Mouse (Mus musculus) layer of hippocampus, adult 9-10 months (tissue): Measurements from ENCODE around the gene Ccser1.

Experiments used
- DNase-seq: peaks from one replicate; pipeline ENCODE4 v3.0.0; 2022; ENCODE audit warnings: low spot score

Ccser1 gene

DNA sequence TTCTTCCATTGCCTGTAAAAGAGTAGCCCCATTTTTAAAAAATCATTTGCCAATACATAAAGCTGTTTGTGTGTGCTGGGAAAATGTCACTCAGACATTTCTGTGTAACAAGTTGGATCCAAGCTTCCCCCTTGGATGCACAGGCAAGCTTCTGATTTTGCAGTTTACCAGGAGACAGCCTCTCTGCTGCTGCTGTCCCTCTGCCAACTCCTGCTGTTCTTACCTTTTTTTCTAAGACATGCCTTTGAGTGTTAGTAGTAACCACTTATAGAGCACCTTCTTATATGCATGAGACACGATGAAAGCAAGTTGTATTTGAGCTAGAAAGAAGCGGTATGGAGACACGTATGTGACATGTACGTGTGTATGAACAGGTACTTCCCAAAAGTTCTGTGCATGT is 120.3 kb downstream of the Ccser1 start:
- no peak for DNase-seq

GRCm38 (mm10) chr6:61300975-61301374 is 120.9 kb downstream of the Ccser1 start:
- no peak for DNase-seq

DNA sequence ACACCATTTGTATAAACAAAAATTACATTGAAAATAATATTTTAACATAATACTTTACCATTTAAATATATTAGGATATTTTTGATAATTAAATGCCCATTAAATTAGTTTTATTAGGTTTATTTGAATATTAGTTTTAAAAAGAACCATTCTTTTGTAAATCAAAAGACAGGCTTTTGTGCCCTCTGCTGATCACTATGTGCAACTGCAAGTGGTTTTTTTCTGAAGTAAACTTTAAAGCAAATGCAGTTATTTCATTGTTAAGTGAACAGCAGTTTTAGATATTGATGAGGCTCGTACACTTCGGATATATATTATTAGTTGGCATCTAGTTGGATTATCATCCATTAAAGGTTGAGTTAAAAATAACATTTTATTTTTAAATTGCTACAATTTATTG is 121.5 kb downstream of the Ccser1 start:
- DNase-seq: no peak

- no peak for DNase-seq
Observed at GRCm38 (mm10) chr6:61311324-61312091, 131.4 kb downstream of the Ccser1 start.

DNA sequence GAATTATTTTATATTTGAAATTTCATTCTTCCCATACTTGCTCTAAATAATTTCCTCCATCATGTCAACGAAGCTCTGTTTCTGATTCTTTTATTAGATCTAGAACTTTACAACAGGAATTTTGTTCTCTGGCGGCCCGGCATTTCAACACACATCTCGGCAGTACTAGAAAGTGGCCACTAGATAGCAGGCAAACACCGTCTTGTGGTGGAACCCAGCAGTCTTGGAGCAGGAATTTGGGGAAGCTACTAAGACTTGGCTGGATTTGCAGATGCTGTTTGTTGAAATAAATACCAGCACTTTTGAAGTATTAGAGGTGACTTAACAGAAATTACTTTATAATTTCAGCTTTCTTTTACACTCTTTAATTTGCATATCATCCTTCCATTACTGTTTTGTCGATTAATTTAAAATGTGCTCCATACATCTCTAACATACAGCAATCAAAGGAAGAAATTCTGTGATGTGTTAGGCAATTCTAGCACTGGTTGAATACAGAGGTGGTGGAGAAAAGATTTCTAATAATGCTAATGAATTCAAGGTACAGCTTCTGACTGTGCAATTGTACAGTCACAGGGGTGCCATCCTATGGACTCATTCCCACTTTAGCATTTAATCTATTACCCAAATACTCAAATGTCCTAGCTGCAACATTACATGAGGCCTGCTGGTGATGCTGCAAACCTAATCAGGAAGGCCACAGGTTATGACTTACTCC is 135.9 kb downstream of the Ccser1 start:
- DNase-seq: peak; percentile 15

- DNase-seq: no peak
Observed at GRCm38 (mm10) chr6:61320842-61321241, 140.7 kb downstream of the Ccser1 start.

DNA sequence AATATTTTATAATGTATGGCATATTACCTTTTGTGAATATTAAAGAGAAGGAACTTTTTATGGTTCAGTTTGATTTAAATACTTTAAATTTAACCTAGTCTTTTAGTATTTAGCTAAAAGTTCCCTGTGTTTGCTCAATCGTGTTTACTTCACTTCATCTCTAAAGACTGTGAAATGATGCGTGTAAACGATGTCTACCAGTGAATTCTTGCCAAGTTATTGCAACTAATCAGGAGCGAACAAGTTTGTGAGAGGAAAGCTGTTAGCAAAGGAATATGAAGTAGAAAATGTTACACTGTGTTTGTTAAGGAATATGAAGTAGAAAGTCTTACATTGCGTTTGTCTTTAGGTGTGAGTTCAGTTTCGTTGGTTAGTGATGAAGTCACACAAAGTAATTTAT is 142.2 kb downstream of the Ccser1 start:
- no peak for DNase-seq

DNA sequence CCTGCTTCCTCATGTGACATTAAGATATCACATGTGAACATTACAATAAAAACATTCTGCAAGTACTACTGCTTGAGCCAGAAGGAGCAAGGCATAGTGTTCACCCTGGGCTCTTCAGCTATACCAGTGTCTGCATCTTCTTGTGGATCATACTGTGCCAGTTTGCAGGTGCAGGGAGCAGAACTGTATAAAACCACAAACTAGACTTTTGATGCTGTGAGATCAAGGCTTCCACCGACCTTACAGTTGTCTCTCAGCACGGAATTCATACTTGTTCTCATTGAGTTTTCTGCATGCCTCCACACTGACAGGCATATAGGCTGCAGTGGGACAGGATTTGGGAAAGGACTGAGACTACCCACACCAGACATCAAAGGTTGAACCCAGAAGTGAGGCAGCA is 146.0 kb downstream of the Ccser1 start:
- no peak for DNase-seq

DNA sequence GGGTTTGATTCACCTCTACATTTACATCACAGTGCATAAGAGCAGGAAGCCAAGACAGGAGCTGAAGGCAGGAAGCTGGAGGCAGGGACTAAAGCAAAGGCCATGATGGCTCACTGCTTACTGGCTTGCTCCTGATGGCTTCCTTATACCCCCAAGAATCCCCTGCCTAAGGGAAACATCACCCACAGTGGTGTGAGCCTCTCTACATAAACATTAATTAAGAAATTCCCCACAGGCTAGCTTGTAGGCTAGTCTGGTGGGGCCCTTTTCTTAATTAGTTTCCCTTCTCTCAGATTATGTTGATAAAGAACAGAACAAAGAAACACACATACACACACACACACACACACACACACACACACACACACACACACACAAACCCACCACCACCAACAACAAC is 148.9 kb downstream of the Ccser1 start:
- no peak for DNase-seq

DNA sequence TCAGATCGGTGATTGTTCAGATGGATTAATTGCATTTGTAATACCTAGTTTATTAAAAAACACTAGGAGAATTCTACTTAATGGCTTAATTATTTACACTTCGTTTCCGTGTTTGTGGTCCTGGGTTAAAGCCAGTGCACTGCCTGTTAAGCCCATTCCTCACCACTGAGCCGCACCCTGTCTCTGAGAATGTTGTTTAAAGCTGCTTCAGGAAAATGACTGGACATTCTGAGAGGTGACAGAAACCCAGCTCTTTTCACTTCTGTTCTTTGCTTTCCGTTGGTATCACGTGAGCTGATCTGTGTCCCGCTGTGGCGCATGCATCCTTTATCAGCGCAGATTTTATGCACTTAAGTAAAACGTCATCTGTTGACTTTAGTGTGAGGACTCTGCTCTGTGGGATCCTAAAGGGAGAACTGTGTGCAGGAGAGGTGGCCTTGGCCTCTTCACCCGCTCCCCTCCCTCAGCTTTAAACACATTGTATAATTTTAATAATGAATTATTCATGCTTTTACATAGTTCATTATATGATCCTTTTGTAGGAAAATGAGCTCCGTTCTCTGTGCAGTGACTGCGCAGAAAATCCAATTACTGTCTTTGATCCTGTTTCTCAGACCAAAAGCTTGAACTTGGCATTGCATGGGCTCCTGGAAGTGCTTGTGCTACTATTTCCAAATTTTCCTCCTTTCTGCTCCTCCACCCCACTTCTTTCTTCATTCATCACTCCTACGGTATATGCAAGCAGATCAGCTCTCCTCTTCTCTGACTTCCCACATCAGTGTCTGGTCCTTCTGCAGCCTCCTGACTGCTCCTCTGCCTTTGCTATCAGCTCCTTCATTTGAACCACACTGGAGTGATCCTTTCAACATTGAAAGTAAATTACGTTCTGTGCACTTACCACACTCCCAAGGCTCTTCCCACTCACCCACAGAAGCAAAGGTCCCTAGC is 149.7 kb downstream of the Ccser1 start:
- no peak for DNase-seq

- DNase-seq: no peak
Observed at GRCm38 (mm10) chr6:61334466-61334865, 154.3 kb downstream of the Ccser1 start.

DNA sequence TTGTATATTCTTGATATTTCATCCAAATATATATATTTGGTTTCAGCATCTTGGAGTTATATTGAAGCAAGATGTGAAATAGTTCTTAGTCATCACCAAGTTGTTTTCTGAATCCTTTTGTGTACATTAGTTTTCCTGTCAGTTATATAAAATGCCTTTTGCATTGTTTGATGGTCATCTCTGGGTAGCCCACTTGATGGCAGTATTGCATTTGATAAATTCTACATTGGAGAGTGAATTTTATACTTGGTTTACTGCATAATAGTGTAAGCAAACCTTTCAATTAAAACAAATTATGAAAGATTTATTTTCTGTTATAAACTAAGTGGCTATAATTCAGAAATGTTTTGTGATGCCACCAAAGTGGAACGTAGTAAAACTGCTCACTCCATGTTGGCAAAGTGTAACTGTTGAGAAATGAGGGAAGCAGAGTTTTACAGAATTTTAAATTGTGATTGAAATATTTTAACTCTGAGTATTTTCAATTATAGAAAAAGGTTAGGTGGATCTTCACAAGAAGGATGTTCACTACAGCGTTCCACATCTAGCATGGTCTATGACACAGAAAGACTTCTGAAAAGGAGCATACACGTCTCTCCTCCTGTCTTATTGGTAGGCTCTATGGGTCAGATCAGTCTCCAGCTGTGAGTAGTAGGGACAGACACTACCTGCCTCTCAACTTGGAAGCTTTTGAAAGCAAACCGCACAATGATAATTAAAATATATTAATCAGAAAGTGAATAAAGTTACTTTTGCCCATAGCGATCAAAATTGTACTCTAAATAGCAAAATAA is 167.1 kb downstream of the Ccser1 start:
- DNase-seq: peak; percentile 35

GRCm38 (mm10) chr6:61363722-61364121 is 183.6 kb downstream of the Ccser1 start:
- DNase-seq: no peak

DNA sequence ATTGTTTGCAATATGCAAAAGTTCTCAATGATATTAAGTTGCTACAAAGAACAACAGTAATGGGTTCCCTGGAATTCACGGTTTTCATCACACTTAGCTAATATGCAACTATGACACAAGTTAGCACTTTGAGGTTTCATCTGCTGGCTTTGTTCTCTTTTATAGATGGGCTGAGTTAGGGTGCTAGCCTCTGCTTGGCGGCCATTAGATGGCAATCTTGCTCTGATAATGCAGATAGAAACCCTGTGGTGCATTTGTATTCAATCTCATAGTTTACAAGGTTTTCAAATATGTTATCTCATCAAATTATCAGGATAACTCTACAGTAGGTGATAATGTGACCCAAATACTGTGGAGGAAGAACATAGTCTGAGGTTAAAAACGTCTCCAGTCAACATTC is 202.4 kb downstream of the Ccser1 start:
- peak; percentile 18 for DNase-seq

- DNase-seq: no peak
Observed at GRCm38 (mm10) chr6:61382991-61383390, 202.9 kb downstream of the Ccser1 start.

DNA sequence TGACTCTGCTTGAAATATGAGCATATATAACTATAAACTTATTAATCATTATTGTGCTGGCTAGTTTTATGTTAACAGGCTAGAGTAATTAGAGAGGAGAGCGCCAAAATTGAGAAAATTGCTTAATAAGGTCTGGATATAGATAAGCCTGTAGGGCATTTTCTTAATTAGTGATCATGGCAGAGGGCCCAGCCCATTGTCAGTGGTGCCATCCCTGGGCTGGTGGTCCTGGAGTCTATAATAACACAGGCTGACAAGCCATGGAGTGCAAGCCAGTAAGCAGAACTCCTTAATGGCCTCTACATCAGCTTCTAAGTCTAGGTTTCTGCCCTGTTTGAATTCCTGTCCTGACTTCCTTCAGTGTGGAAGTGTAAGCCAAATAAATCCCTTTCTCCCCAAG is 206.9 kb downstream of the Ccser1 start:
- DNase-seq: no peak

GRCm38 (mm10) chr6:61427490-61427889 is 247.4 kb downstream of the Ccser1 start:
- no peak for DNase-seq

DNA sequence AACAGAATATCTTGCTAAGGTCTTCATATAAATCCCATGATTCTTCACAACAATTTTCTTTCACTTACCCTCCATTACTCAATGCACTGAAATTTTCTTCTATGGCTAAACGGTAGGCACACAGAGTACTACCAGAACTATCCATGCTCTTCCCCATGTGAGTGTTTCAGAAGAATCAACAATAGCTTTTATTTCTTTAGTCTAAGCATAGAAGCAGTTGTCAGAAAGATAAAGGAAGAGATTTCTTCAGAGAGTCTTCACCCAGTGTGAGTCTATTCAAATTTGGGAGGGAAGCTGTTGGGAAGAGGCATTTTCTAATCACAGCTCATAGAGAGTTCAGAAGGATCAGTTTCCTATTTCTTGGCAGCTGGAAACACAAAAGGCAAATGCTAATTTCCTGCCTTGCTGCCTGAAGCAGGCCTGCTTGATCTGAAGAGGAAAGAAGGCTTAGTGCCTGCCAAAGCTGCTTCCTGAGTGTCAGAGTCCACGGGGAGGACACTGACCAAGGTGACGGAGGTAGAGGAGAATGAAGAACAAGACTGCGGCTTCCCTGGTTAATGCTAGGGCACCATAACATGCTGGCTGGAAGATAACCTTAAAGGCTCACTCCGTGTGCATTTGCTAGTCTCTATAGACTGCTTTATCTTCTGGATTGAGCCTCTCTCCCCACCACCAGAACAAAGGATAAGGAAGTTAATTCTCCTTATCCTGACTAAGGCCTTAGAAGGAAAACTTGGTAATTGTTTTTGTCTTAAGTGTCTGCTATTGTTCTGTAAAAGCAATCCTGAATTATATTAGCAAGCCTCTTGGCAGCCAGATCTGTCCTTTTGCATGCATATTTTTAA is 251.0 kb downstream of the Ccser1 start:
- no peak for DNase-seq

GRCm38 (mm10) chr6:61431726-61431984 is 251.5 kb downstream of the Ccser1 start:
- no peak for DNase-seq

DNA sequence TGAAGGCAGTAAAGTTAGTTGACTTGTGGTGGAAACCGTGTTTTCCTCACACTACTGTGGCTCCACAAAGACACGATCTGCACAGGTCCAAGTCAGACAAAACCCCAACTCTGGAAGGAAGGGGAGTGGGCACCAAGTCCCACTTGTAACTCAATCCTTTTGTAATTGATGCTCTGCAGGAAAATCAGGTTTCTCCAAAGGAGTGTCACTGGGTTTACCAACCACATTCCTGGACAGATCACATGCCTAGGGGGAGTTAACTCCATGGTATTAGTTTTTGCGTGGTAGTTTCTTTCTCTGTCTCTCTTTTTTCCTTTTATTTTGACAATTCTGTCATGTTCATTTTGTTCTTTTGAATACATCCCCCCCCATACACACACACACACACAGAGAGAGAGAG is 252.0 kb downstream of the Ccser1 start:
- DNase-seq: no peak

DNA sequence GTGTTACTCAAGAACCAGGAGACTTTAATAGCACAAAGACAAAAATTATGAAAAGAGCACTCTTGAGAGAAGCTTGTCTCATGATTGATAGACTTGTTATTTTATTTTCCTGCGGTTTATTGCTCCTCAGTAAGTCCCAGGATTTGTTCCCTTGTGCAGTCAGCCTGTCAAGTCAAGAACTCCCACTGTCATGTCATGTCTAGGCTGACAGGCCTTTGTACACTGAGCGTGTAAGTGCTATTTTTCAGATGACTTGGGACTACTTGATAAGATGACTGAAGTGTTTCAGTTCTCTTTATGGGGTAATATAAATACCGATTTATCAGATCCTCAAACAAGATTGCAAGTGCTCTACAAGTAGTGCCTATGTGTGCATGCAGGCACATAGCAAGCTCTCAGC is 252.6 kb downstream of the Ccser1 start:
- no peak for DNase-seq
